Mouse (Mus musculus): ENCODE results near the gene 9130213A22Rik. TPM values are rescaled to one million over a fixed set of nuclear protein-coding genes. Genes with fewer than 3 reads are reported as not detected.

Gene 9130213A22Rik
- polyA plus RNA-seq, 1 experiment from 2014 or later = 0.32 TPM

DNA sequence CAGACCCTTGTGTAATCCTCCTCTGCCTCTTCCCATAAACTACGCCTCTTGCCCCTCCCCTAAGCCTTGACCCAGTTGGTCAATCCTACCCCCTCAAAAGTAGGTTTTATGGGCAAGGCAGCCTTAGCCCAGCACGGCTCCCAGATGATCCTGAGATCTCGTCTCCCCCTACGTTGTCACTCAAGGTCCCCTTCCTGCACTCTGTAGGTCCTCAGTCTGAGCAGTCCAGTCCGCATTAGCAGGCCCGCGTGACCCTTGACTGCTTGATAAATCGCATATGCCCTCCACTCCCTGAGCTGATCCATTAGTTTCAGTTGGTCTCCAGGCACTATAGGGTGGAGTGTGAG, 12.2 kb upstream of the 9130213A22Rik start:
- Histone ChIP-seq H3K27ac (replicated peaks) (no peak overlapping the region), H3K4me1 (replicated peaks) (peaks cover 14% of the 10 kb centered on the region; the same call in 1 of the 2 replicates), H3K4me3 (peak overlapping the region; percentile 44), H3K9me3 (no peaks in the 10 kb centered on the region), H3K36me3 (no peaks in the 10 kb centered on the region), H3K27me3 (peaks cover 24% of the 10 kb centered on the region), H3K9ac (peak overlapping the region; percentile 61), H3K4me2 (peak overlapping the region; percentile 72)
- peak; percentile 41 for ATAC-seq (ENCODE audit: low read depth)
- 29% methylated on average over 8 of the region's 8 CpGs for WGBS

DNA sequence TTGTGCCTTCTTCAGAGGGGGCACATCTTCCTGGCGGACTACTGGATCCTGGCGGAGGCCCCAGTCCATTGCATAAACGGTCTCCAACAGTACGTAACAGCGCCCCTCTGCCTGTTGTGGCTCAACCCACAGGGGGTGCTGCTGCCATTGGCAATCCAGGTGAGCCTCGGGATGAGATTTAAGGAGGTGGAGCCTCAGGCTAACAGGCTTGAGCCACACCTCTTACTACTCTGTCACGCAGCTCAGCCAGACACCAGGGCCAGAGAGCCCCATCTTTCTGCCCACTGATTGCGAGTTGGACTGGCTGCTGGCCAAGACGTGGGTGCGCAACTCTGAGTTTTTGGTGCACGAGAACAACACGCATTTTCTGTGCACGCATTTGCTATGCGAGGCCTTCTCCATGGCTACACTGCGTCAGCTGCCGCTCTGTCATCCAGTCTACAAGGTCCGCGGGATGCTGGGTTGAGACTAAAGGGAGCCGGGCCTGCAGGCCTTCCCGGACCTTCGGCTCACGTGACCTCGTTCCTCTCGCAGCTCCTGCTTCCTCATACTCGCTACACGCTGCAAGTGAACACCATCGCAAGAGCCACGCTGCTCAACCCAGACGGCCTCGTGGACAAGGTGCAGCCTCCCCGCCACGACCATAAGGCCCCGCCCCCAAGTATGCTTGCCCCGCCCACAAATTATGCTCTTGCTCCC, 11.7 kb upstream of the 9130213A22Rik start:
- ATAC-seq (ENCODE audit: low read depth) = peak; percentile 70

DNA sequence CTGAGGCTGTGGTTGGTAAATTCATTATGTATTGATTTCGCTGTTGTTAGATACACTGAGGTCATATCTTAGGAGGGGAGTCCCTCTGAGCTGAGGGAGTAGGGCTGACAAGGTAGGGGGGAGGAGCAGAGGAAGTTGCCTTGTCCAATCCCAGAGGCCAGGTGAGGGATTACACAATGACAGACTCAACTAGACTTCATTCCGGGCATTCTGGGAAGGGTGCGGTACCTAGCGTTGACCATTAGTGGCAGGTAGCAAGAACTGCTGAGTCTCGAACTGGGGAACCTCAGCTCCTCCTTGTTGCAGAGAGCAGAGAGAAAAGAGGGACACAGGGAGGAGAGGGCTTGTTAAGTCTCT, 11.2 kb upstream of the 9130213A22Rik start:
- Histone ChIP-seq H3K36me3 (no peaks in the 10 kb centered on the region), H3K4me3 (peak overlapping the region; percentile 44), H3K27ac (replicated peaks) (no peak overlapping the region), H3K9ac (peak overlapping the region; percentile 61; the same call in 1 of the 2 replicates), H3K4me1 (replicated peaks) (peaks cover 14% of the 10 kb centered on the region; the same call in 1 of the 2 replicates), H3K27me3 (peaks cover 24% of the 10 kb centered on the region), H3K4me2 (peak overlapping the region; percentile 72), H3K9me3 (no peaks in the 10 kb centered on the region)
- no peak for ATAC-seq (ENCODE audit: low read depth)
- WGBS = 16% methylated on average over 5 of the region's 5 CpGs

More for the DNA sequence above, 11.7 kb upstream of the 9130213A22Rik start:
- peak overlapping the region; percentile 61 for H3K9ac ChIP-seq
- peaks cover 24% of the 10 kb centered on the region for H3K27me3 ChIP-seq
- WGBS = 3% methylated on average over 34 of the region's 34 CpGs
- no peaks in the 10 kb centered on the region for H3K36me3 ChIP-seq
- peak overlapping the region; percentile 44 for H3K4me3 ChIP-seq
- peaks cover 14% of the 10 kb centered on the region; the same call in 1 of the 2 replicates for H3K4me1 ChIP-seq (replicated peaks)
- no peaks in the 10 kb centered on the region for H3K9me3 ChIP-seq
- H3K4me2 ChIP-seq = peak overlapping the region; percentile 72
- H3K27ac ChIP-seq (replicated peaks) = no peak overlapping the region; the same call in 1 of the 2 replicates

DNA sequence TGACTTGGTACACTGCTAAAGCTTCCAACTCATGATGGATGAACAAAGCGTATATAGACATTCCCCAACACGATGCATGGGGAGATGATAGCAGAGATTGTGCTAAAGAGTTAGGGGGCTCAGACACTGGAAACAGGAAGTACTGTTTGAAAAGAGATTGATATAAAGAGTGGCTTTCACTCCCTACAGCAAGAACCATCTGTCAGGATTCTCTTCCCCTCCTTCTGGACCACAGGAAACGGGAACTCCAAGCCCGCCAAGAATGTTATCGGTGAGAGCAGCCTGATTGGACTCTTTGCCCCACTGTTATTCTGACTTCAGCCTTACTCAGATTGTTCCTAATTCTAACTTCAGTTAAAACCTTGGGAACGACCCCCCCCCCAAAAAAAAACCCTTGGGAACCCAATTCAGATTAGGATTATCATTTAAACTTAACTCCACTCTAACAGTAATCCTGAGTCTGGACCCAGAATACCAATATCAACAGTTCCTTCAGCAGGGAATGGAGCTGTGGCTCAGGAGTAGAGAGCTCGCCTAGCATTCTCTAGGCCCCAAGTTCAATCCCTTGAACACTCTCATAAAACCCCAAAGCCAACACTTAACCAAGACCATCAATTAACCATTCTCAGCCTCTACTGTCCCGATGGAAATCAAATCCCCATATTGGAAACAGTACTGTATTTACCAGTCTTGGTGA, 6.2 kb upstream of the 9130213A22Rik start:
- Histone ChIP-seq H3K9ac (no peak overlapping the region), H3K27ac (replicated peaks) (no peak overlapping the region), H3K4me2 (no peak overlapping the region), H3K36me3 (no peaks in the 10 kb centered on the region), H3K4me1 (replicated peaks) (peaks cover 17% of the 10 kb centered on the region), H3K27me3 (peaks cover 29% of the 10 kb centered on the region), H3K4me3 (no peak overlapping the region), H3K9me3 (no peaks in the 10 kb centered on the region)
- 78% methylated on average over 8 of the region's 8 CpGs for WGBS
- ATAC-seq (ENCODE audit: low read depth) = no peak

DNA sequence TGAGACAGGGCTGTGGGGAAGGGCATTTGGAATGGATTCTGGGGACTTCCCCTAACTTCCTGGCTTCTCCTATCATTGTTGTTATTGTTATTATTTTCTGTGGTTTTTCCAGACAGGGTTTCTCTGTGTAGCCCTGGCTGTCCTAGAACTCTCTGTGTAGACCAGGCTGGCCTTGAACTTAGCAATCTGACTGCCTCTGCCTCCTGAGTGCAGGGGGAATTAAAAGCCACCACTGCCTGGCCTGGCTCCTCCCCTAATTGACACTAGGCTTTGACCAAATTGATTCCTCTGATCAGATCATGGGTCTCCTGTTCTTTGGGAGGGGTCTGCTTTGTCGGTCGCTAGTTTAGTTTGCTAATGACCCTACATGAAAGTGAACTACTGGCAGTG, 4.3 kb upstream of the 9130213A22Rik start:
- no peak overlapping the region; the same call in 1 of the 2 replicates for H3K9ac ChIP-seq
- 40% methylated on average over 2 of the region's 2 CpGs for WGBS
- no peaks in the 10 kb centered on the region for H3K9me3 ChIP-seq
- H3K4me1 ChIP-seq (replicated peaks) = peaks cover 18% of the 10 kb centered on the region
- H3K4me3 ChIP-seq = peak overlapping the region; percentile 56; the same call in 1 of the 2 replicates
- no peak overlapping the region for H3K27ac ChIP-seq (replicated peaks)
- H3K4me2 ChIP-seq = peak overlapping the region; percentile 82
- H3K27me3 ChIP-seq = peaks cover 15% of the 10 kb centered on the region
- H3K36me3 ChIP-seq = no peaks in the 10 kb centered on the region
- no peak for ATAC-seq (ENCODE audit: low read depth)

DNA sequence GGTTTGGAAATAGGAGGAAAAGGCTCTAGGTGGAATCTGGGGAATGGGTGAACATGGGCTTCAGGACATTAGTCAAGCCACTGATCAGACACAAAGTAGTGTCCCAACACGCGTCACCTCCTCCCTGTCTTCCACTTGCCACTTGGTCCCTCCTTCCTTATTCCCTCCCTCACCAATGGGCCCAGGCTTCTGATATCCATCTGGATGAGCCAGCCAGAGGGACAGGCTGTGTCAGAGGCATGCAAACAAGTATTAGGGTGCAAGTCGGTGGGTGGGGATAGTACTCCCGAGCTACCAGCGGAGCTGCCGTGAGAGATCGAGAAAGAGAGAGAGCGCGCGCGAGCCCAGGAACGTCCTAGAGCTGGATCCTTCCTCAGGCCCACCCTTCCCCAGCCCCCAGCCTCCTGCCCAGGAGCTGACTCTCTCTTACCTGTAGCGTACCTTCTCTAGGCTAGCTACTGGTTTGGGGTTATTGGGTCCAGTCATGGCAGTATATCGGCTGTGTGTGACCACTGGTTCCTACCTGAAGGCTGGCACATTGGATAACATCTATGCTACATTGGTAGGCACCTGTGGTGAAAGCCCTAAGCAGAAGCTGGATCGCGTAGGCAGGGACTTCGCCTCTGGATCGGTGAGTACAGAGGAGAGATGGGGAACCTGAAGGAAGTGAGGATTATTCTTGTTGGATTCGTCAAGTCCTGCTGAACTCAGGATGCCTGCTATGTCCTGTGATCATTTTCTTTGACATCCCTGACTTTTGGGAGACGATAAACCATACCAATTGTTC, 3.7 kb upstream of the 9130213A22Rik start:
- Histone ChIP-seq H3K4me1 (replicated peaks) (peaks cover 24% of the 10 kb centered on the region), H3K27me3 (peaks cover 18% of the 10 kb centered on the region), H3K9me3 (no peaks in the 10 kb centered on the region), H3K9ac (peak overlapping the region; percentile 71), H3K36me3 (no peaks in the 10 kb centered on the region), H3K4me2 (peak overlapping the region; percentile 82), H3K4me3 (peak overlapping the region; percentile 56), H3K27ac (replicated peaks) (peak overlapping the region; percentile 68)
- ATAC-seq (ENCODE audit: low read depth) = no peak
- WGBS = 12% methylated on average over 20 of the region's 20 CpGs

DNA sequence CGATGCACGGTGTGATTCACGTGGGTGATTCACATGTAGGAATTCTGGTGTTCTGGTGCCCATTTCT, 3.3 kb upstream of the 9130213A22Rik start, which contains the start of gene Aloxe3:
Gene Aloxe3 (plus strand): TSS at position 45 of the 67 bp plus-strand sequence.
- H3K9ac ChIP-seq = peak within 1 kb of the TSS; percentile 71
- no peak for ATAC-seq (ENCODE audit: low read depth)
- H3K27ac ChIP-seq (replicated peaks) = peak within 1 kb of the TSS; percentile 68
- H3K4me1 ChIP-seq (replicated peaks) = peaks cover 29% of the 10 kb centered on the region
- peaks cover 22% of the 10 kb centered on the region for H3K27me3 ChIP-seq
- H3K9me3 ChIP-seq = no peaks in the 10 kb centered on the region
- 7% methylated on average over 3 of the region's 3 CpGs for WGBS
- no peaks in the 10 kb centered on the region for H3K36me3 ChIP-seq
- peak within 1 kb of the TSS; percentile 56 for H3K4me3 ChIP-seq
- H3K4me2 ChIP-seq = peak within 1 kb of the TSS; percentile 82

DNA sequence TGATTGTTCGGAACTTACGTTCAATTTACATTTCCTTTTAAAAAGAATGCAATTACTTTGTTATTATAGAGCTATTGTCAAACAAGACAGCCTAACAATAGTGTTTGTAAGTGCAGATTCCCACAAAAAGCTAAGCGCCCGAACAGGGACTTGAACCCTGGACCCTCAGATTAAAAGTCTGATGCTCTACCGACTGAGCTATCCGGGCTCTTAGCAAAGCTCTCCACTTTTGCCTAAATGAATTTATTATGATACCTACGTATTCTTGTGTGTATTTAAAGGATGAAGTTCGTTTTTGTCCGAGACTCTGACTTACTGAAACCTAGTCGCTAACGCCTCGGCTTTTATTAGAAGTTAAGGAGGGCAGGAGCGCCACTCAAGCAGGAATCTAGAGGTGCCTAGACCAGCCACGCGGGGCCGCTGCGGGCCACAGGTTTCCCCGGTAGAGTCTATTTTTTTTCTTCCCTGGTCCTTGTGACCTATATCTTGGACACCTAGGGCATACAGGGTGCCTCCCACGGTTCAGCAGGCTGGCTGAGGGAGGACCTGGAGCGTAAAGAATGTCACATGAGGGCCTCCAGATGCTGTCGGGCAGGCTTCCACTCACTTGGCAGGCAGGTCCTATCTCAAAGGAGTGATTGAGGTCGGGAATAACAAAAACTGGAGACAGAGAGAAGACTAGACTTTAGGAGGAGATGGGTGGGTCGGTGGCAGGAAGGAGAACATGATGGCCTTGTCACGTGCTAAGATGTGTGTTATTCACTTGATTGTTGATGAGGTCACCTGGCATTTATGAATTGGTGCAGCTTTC, 2.9 kb upstream of the 9130213A22Rik start:
- ATAC-seq (ENCODE audit: low read depth) = peak; percentile 41
- Histone ChIP-seq H3K9ac (peak overlapping the region; percentile 71), H3K4me3 (peak overlapping the region; percentile 56), H3K27me3 (peaks cover 27% of the 10 kb centered on the region), H3K4me2 (peak overlapping the region; percentile 82), H3K36me3 (no peaks in the 10 kb centered on the region), H3K4me1 (replicated peaks) (peaks cover 32% of the 10 kb centered on the region), H3K9me3 (no peaks in the 10 kb centered on the region), H3K27ac (replicated peaks) (peak overlapping the region; percentile 68)
- WGBS = under 1% methylated on average over 24 of the region's 24 CpGs

DNA sequence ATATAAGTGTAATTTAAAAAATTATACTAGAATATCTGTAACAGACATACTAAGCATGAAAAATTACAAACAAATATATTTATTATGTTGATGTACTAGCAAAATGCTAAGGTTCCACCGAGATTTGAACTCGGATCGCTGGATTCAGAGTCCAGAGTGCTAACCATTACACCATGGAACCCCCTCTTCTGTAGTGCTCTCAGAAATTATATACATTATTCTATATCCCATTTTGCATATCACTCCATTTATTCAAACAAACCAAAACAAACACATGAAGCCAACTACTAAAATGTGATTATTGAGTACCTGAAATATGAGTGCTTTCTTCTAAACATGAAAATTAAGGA, 2.1 kb upstream of the 9130213A22Rik start:
- peaks cover 40% of the 10 kb centered on the region for H3K4me1 ChIP-seq (replicated peaks)
- peak overlapping the region; percentile 98 for H3K4me2 ChIP-seq
- peak overlapping the region; percentile 84; the same call in 1 of the 2 replicates for H3K4me3 ChIP-seq
- WGBS = 0% methylated on average over 3 of the region's 3 CpGs
- peak; percentile 57 for ATAC-seq (ENCODE audit: low read depth)
- no peaks in the 10 kb centered on the region for H3K9me3 ChIP-seq
- H3K9ac ChIP-seq = no peak overlapping the region
- no peaks in the 10 kb centered on the region for H3K36me3 ChIP-seq
- peaks cover 30% of the 10 kb centered on the region for H3K27me3 ChIP-seq
- no peak overlapping the region for H3K27ac ChIP-seq (replicated peaks)

DNA sequence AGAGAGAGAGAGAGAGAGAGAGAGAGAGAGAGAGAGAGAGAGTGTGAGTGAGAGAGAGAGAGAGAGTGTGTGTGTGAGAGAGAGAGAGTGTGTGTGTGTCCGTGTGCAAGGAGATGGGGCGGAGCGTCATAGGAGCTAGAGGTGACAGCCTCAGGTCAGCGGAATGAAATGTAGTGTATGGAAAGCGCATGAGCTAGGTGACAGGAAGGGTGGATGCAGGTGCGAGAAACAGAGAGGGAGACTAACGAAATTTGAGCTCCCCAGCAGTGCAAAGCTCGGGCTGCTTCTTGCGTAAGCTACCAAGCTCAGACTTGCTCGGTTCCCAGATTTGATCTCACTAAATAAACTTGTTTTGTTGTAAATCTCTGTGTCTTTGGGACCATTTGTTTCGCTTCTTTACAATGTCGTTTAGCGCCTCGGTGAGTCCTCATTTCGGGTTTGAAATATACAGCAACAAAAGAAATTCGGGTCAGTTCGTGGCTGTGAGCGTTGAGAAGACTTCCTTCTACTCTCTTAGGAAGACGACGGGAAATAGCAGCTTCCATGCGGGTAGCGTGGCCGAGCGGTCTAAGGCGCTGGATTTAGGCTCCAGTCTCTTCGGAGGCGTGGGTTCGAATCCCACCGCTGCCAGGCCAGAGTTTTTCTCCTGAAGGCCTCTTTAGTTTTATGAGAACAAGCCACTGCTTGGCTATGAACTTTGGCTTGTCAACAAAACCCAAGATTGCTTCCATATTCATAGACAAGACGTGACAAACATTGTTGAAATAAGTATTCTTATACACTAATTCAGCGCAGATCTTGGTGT, 1.5 kb upstream of the 9130213A22Rik start:
- Histone ChIP-seq H3K4me2 (peak overlapping the region; percentile 98), H3K9me3 (no peaks in the 10 kb centered on the region), H3K36me3 (no peaks in the 10 kb centered on the region), H3K4me1 (replicated peaks) (peaks cover 46% of the 10 kb centered on the region), H3K9ac (peak overlapping the region; percentile 80), H3K27me3 (peaks cover 34% of the 10 kb centered on the region), H3K4me3 (peak overlapping the region; percentile 84), H3K27ac (replicated peaks) (peak overlapping the region; percentile 79)
- under 1% methylated on average over 31 of the region's 31 CpGs for WGBS
- ATAC-seq (ENCODE audit: low read depth) = peak; percentile 58

DNA sequence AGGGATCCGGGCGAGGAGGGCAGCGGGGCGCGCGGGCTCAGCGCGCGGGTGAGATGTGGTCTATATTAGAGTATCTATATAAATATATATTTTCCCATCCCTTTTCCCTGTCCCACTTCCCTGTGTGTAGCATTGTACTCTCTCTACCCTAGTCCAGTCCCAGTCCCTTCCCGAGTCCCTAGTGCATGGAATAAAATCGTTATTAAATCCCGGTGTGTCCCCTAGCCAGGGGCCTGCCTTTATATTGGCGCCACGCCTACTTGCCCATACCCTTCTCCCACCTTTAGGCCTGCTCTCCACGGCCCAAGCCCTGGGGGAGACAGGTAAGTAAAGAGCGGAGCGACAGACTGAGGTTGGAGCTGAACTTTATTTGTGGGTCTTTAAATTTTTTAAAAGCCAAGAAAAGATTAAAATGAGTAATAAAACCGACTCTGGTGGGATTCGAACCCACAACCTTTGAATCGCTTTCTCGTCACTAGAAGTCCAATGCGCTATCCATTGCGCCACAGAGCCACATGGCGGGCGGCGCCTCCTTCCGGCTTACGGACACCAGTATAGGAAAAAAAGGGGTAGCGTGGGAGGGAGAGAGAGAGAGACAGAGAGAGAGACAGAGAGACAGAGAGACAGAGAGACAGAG, 785 bp upstream of the 9130213A22Rik start:
- peak; percentile 4; the same call in 1 of the 2 replicates for ATAC-seq (ENCODE audit: low read depth)
- peak overlapping the region; percentile 84 for H3K4me3 ChIP-seq
- peak overlapping the region; percentile 80 for H3K9ac ChIP-seq
- H3K27me3 ChIP-seq = peaks cover 34% of the 10 kb centered on the region
- peaks cover 47% of the 10 kb centered on the region for H3K4me1 ChIP-seq (replicated peaks)
- WGBS = under 1% methylated on average over 29 of the region's 29 CpGs
- H3K27ac ChIP-seq (replicated peaks) = peak overlapping the region; percentile 72
- no peaks in the 10 kb centered on the region for H3K36me3 ChIP-seq
- H3K4me2 ChIP-seq = peak overlapping the region; percentile 98
- no peaks in the 10 kb centered on the region for H3K9me3 ChIP-seq
